Mouse (Mus musculus): Measurements from ENCODE around the gene Cyp11a1. TPM values are rescaled to one million over a fixed set of nuclear protein-coding genes. Genes with fewer than 3 reads are reported as not detected.

Gene Cyp11a1
- total RNA-seq, 2 experiments from 2014 or later: 0.10 TPM; not detected in 1

DNA sequence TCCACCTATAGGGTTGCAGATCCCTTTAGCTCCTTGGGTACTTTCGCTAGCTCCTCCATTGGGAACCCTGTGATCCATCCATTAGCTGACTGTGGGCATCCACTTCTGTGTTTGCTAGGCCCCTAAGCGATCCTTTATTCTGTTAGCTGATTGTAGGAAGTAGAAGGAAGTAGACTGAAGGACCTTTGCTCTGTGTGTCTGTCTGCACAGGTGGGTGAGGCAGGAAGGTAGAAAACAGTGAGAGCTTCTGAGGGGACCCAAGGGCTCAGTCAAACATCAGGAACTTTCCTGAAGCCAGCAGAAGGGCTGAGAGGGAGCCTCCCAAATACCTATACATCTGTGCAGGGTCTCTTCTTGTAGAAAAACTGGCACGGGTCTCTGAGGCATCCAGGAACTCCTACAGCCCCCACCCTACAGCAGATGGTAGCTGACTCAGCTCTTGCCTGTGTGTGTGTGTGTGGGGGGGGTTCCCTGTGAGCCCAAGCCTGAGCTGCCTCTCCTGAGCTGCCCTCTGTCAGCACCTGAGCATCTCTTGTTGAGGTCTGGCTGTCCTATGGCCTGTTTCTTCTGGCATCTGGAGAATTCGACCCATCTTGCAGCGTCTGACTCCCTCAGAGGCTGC lies 30.9 kb upstream of the Cyp11a1 start:
- H3K27ac ChIP-seq: no peak overlapping the region
- TF ChIP-seq CTCF (IDR thresholded peaks at IDR 0.05): no peak
- no peak overlapping the region for H3K4me3 ChIP-seq
- intact Hi-C loops (cut with DNase I): no loop called here
- no peak for DNase-seq

DNA sequence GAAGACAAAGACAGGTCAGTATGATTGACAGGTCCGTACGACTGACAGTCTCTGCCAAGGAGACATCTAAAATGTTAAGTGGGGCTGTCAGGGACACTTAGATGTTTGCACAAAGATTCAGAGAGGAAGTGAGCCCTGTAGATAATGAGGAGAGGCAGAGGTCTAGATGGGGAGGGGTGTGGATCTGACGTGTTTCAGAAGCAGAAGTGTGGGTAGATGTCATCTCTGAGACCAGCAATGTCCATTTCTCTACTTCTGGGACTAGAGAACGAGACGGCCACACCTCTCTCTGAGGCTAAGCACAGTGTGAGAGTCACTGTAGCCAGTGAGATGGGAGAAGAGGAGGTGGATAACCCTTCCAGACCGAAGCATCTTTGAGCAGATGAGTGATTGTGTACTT lies 28.2 kb upstream of the Cyp11a1 start:
- DNase-seq: no peak
- Histone ChIP-seq H3K27ac (no peak overlapping the region), H3K4me3 (no peak overlapping the region)
- intact Hi-C loops (cut with DNase I): no loop called here
- no peak for TF ChIP-seq CTCF (IDR thresholded peaks at IDR 0.05)

GRCm38 (mm10) chr9:57978858-57979257 lies 27.4 kb upstream of the Cyp11a1 start:
- H3K4me3 ChIP-seq: no peak overlapping the region
- intact Hi-C loops (cut with DNase I): no loop called here
- no peak for TF ChIP-seq CTCF (IDR thresholded peaks at IDR 0.05)
- no peak overlapping the region for H3K27ac ChIP-seq
- DNase-seq: no peak

DNA sequence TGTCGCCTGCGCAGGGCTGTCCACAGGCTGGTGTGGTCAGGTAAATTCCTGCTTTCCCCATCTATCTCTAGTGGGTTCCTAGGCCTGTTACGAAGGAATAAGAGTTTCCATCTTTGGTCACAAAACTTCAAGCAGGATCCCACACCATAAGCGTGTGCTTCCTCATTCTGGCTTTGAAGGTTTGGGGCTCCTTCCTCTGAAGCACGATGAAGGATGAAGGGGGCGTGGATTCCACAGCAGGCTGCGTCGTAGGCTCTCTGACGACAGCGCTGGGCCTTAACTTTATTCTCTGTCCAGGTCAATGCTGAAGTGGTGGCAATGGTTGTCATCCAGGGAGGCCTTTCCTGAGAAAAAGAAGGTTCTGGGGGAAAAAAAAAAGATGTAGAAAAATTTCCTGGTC lies 25.6 kb upstream of the Cyp11a1 start:
- DNase-seq: no peak
- Histone ChIP-seq H3K27ac (no peak overlapping the region), H3K4me3 (no peak overlapping the region)
- TF ChIP-seq CTCF (IDR thresholded peaks at IDR 0.05): no peak
- intact Hi-C loops (cut with DNase I): no loop called here

DNA sequence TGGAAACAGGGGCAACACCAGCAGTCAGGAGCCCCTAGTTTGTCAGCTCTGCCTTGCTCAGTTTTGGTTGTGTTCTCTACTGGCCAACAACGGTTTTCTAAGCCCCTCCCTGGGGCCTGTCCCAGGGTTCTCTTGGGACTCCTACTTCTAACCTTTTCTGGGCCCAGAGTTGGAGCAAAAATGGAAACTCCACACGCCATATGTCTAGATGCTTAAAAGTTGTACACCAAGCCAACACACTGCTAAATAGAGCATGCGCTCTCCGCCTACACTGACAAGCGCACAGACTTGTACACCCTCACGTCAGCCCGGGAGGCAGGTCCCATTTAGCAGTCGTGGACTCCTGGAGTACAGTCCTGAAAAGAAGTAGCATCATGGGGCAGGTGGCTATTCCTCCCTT lies 20.9 kb upstream of the Cyp11a1 start:
- no peak for DNase-seq
- TF ChIP-seq CTCF (IDR thresholded peaks at IDR 0.05): no peak
- Histone ChIP-seq H3K27ac (no peak overlapping the region), H3K4me3 (no peak overlapping the region)
- intact Hi-C loops (cut with DNase I): no loop called here

DNA sequence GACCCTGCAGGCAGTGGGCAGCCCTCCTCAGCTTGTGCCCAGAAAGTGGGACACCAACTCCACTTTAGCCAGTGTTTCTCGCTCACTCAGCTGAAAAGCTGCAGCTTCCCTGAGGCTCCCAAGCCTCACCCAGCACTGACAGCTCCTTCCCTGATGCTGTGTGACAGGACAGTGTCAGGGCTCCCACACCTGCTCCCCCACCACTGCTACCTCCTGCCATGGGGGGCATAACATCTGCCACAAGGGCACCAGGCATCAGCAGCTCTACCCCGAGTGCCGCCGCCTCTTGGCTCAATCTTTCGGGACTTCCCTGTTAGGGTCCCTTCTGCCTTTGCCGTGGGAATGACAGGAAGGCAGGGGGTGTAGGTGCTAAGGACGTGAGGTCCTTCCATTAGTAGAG lies 19.9 kb upstream of the Cyp11a1 start:
- no peak overlapping the region for H3K4me3 ChIP-seq
- no peak for TF ChIP-seq CTCF (IDR thresholded peaks at IDR 0.05)
- no peak for DNase-seq
- no peak overlapping the region for H3K27ac ChIP-seq
- intact Hi-C loops (cut with DNase I): no loop called here

GRCm38 (mm10) chr9:57988098-57988497 lies 18.1 kb upstream of the Cyp11a1 start:
- no peak overlapping the region for H3K4me3 ChIP-seq
- intact Hi-C loops (cut with DNase I): no loop called here
- TF ChIP-seq CTCF (IDR thresholded peaks at IDR 0.05): no peak
- H3K27ac ChIP-seq: no peak overlapping the region
- DNase-seq: no peak

DNA sequence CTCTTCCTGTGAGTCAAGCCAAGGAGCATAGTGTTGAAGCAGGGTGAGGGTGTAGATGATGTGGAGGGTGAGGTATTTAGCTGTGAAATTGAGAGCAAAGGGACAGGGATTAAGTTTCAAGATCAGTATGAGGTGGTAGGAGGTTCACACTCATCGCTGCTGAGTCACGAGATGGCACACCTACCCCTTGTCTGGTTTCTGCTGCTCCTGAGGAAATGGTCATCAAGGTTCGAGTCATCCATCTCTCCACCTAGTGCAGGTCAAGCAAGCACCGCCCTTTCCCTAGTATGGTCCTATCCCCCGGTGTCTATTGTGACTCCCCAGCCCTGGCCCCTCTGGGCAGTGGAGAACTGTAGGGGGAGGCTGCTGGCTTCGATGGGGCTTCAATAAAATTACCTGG lies 16.9 kb upstream of the Cyp11a1 start:
- intact Hi-C loops (cut with DNase I): no loop called here
- DNase-seq: no peak
- TF ChIP-seq CTCF (IDR thresholded peaks at IDR 0.05): no peak
- Histone ChIP-seq H3K4me3 (no peak overlapping the region), H3K27ac (no peak overlapping the region)

- intact Hi-C loops (cut with DNase I): loop anchor here (1.0 kb wide), 1 partner anchor 46 kb away; no protein-coding TSS in a partner anchor
- Histone ChIP-seq H3K27ac (peak overlapping the region; percentile 38; the same call in 1 of the 2 replicates), H3K4me3 (no peak overlapping the region)
- peak; percentile 88 for TF ChIP-seq CTCF (IDR thresholded peaks at IDR 0.05)
- peak; percentile 62 for DNase-seq
These were observed 15.6 kb upstream of the Cyp11a1 start for GRCm38 (mm10) chr9:57990438-57991110.

- no peak for TF ChIP-seq CTCF (IDR thresholded peaks at IDR 0.05)
- Histone ChIP-seq H3K4me3 (no peak overlapping the region), H3K27ac (no peak overlapping the region)
- intact Hi-C loops (cut with DNase I): no loop called here
- DNase-seq: no peak
These were observed 14.2 kb upstream of the Cyp11a1 start for GRCm38 (mm10) chr9:57992060-57992459.

DNA sequence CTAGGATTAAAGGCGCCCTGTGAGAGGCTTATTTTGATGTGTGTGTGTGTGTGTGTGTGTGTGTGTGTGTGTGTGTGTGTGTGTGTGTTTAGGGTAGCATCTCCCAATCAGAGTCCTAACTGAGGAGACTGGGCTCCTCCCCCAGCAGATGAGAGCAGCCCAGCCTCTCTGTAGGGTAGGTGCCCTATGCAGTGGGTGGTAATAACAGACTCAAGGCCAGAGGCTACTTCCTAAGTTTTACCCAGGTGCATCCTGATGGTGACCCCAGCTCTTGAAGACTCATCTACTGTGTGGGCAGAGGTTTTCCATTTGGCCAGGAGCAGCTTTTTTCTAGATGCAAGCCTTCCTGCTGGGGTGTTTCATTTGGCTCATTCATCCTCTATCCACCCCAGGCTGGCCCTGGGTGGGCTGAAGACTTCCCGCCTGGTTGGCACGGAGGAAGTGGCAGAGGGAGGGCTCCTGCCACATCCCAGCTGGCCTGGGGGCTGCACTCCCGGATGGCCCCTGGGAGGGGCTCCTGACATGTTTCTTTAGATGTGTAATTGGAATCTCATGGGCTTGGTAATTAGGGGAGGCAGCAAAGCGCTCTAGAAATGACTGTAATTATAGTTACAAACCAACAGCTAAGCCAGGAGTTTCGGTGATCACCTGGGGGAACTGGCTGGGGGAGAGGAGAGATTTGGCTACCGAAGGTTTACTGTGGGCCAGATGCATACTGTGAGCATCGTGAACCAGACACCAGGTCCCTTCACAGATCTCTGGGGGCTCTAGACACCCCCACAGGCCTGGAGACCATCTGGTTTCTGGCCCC lies 13.2 kb upstream of the Cyp11a1 start:
- Histone ChIP-seq H3K27ac (no peak overlapping the region), H3K4me3 (no peak overlapping the region)
- TF ChIP-seq CTCF (IDR thresholded peaks at IDR 0.05): no peak
- DNase-seq: no peak
- intact Hi-C loops (cut with DNase I): no loop called here

- H3K27ac ChIP-seq: no peak overlapping the region
- peak; percentile 69 for TF ChIP-seq CTCF (IDR thresholded peaks at IDR 0.05)
- H3K4me3 ChIP-seq: no peak overlapping the region
- no peak for DNase-seq
- intact Hi-C loops (cut with DNase I): no loop called here
These were observed 10.9 kb upstream of the Cyp11a1 start for GRCm38 (mm10) chr9:57995282-57995681.

- TF ChIP-seq CTCF (IDR thresholded peaks at IDR 0.05): no peak
- Histone ChIP-seq H3K4me3 (no peak overlapping the region), H3K27ac (no peak overlapping the region)
- intact Hi-C loops (cut with DNase I): loop anchor here (1.0 kb wide), 2 partner anchors 62 to 135 kb away; no protein-coding TSS in a partner anchor
- no peak for DNase-seq
These were observed 8.6 kb upstream of the Cyp11a1 start for GRCm38 (mm10) chr9:57997511-57998031.

Measured in gastrocnemius, adult 2 months (tissue).